Mouse (Mus musculus) erythroblast, embryonic 14.5 days (primary cell): ENCODE results near the gene Mthfsl.
"Not testable (repeated sequence)": the region's sequence is repeated elsewhere in the genome, so short reads cannot be mapped to it uniquely, and the experiment has no call there.

Experiments used
- GATA1 ChIP-seq: IDR thresholded peaks from 2 replicates; pipeline ENCODE4 v1.6.1; 2012; ENCODE audit warnings: low read length, inconsistent platforms, mixed read lengths
- TAL1 ChIP-seq: IDR thresholded peaks from 3 replicates; pipeline ENCODE4 v1.6.1; 2012; ENCODE audit warnings: low read length, inconsistent platforms, mixed read lengths

- not testable (repeated sequence) for TF ChIP-seq TAL1, GATA1
Measured at GRCm38 (mm10) chr9:88705157-88705556, 14.9 kb downstream of the Mthfsl start.
